32 mouse cellular contexts compared by ENCODE assay signal in genomic region chr17:80632846-80633245, GRCm38 (mm10). TPM values are rescaled to one million over a fixed set of nuclear protein-coding genes. Genes with fewer than 3 reads are reported as not detected.
A peak's percentile ranks its signal among the peaks of the same experiment; 100 is the strongest.
DNase-seq lines count a peak whose midpoint lies in the region; ATAC-seq and TF ChIP-seq lines count a peak whose summit lies in the region.
"Had no signal": no experiment of that assay in that cellular context is flagged by ENCODE, and none has a peak within 500 bp of the region (broad histone marks: within the 10 kb centered on the region; RNA-seq: fewer than 3 reads in every experiment).

No protein-coding gene starts in this region.

- H3K4me3 ChIP-seq in midbrain, embryonic 13.5 days (replicated peaks), result no peak overlapping the region
- H3K4me3 ChIP-seq in midbrain, embryonic 14.5 days (replicated peaks; ENCODE audit: low read depth, low read length), result no peak overlapping the region
- H3K4me3 ChIP-seq in ES-Bruce4 (ENCODE audit: low read depth, low read length), result no peak overlapping the region
- H3K4me3 ChIP-seq: erythroblast, embryonic 14.5 days; forebrain, embryonic 12.5 days; hindbrain, embryonic 12.5 days; intestine, embryonic 15.5 days; liver, embryonic 12.5 days; midbrain, embryonic 10.5 days; myocyte; neural tube, embryonic 12.5 days had no signal

- in situ Hi-C loops in Patski (cut with MboI; ENCODE audit: low pct_unique_long_range_greater_than_20kb), result no loop called here

- no peak overlapping the region for H3K9ac ChIP-seq in midbrain, embryonic 13.5 days (replicated peaks)
- H3K9ac ChIP-seq in midbrain, embryonic 14.5 days (replicated peaks; ENCODE audit: low read length), result no peak overlapping the region
- H3K9ac ChIP-seq in ES-Bruce4 (ENCODE audit: low read depth, poor library complexity, severe bottlenecking), result no peak overlapping the region
- H3K9ac ChIP-seq: forebrain, embryonic 12.5 days; forebrain, postnatal 0 days; hindbrain, embryonic 12.5 days; intestine, embryonic 15.5 days; liver, embryonic 12.5 days; liver, postnatal 0 days; neural tube, embryonic 12.5 days had no signal

- H3K36me3 ChIP-seq in midbrain, embryonic 13.5 days, result peaks cover 44% of the 10 kb centered on the region
- peaks cover 45% of the 10 kb centered on the region for H3K36me3 ChIP-seq in midbrain, embryonic 14.5 days (ENCODE audit: control insufficient read depth, insufficient read depth, low read length)
- H3K36me3 ChIP-seq in ES-Bruce4 (ENCODE audit: control insufficient read depth, insufficient read depth, low read length, poor library complexity, severe bottlenecking), result 0 out of 2 replicates have a peak, but pooled peaks cover 2% of the 10 kb centered on the region

- no peaks in the 10 kb centered on the region for H3K9me3 ChIP-seq in midbrain, embryonic 13.5 days
- no peaks in the 10 kb centered on the region for H3K9me3 ChIP-seq in midbrain, embryonic 14.5 days (ENCODE audit: control insufficient read depth, low read length)
- 0 out of 2 replicates have a peak, but pooled peaks cover 2% of the 10 kb centered on the region for H3K9me3 ChIP-seq in ES-Bruce4 (replicated peaks; ENCODE audit: control insufficient read depth, insufficient read depth, low read length, poor library complexity, severe bottlenecking)
- H3K9me3 ChIP-seq: forebrain, embryonic 12.5 days; hindbrain, embryonic 12.5 days; intestine, embryonic 15.5 days; liver, embryonic 12.5 days; midbrain, embryonic 10.5 days; neural tube, embryonic 12.5 days had no signal

- H3K4me2 ChIP-seq in midbrain, embryonic 13.5 days (replicated peaks), result no peak overlapping the region
- H3K4me2 ChIP-seq in midbrain, embryonic 14.5 days (ENCODE audit: low read length), result no peak overlapping the region
- H3K4me2 ChIP-seq: forebrain, embryonic 12.5 days; heart, embryonic 11.5 days; hindbrain, embryonic 12.5 days; intestine, embryonic 15.5 days; liver, embryonic 12.5 days; neural tube, embryonic 12.5 days had no signal

- TF ChIP-seq EP300 in ES-Bruce4 (IDR thresholded peaks at IDR 0.05; ENCODE audit: insufficient read depth, low read depth, low read length), result no peak

- peak; percentile 33 for TF ChIP-seq CTCF in ES-Bruce4 (IDR thresholded peaks at IDR 0.05; ENCODE audit: low read depth, low read length)
- peak; percentile 23 for TF ChIP-seq CTCF in Patski (IDR thresholded peaks at IDR 0.05)

- H3K27ac ChIP-seq in midbrain, embryonic 13.5 days, result no peak overlapping the region
- H3K27ac ChIP-seq in midbrain, embryonic 14.5 days (replicated peaks; ENCODE audit: low read depth, low read length), result no peak overlapping the region
- no peak overlapping the region for H3K27ac ChIP-seq in ES-Bruce4 (ENCODE audit: insufficient read depth, low read length)
- H3K27ac ChIP-seq: forebrain, embryonic 12.5 days; hindbrain, embryonic 12.5 days; hindbrain, postnatal 0 days; intestine, embryonic 15.5 days; liver, embryonic 12.5 days; midbrain, embryonic 10.5 days; neural tube, embryonic 12.5 days had no signal

- no peaks in the 10 kb centered on the region for H3K27me3 ChIP-seq in midbrain, embryonic 13.5 days
- no peaks in the 10 kb centered on the region for H3K27me3 ChIP-seq in midbrain, embryonic 14.5 days (ENCODE audit: control insufficient read depth, insufficient read depth, low read length)
- H3K27me3 ChIP-seq in ES-Bruce4 (ENCODE audit: control insufficient read depth, insufficient read depth, low read length, poor library complexity, severe bottlenecking) (no peaks in the 10 kb centered on the region), Patski (no peaks in the 10 kb centered on the region)
- H3K27me3 ChIP-seq: forebrain, embryonic 12.5 days; hindbrain, embryonic 12.5 days; intestine, embryonic 15.5 days; liver, embryonic 12.5 days; neural tube, embryonic 12.5 days had no signal

- CTCF ChIA-PET in Patski (lab: Charles Lee), result interaction anchor here (0.7 to 1.3 kb wide), 3 partner anchors 8 to 258 kb away, joined by 3 to 4 read pairs (median 3); no protein-coding TSS in a partner anchor

- ATAC-seq in midbrain, embryonic 13.5 days, result 0 out of 2 replicates have a peak, but pooled peaks have one; percentile 34
- no peak for ATAC-seq in midbrain, embryonic 14.5 days (ENCODE audit: low FRiP score, low TSS enrichment)
- no peak for ATAC-seq in Patski
- ATAC-seq: activated CD4-positive, CD25-positive, alpha-beta regulatory T cell, adult 4 months; forebrain, postnatal 0 days; hindbrain, postnatal 0 days; intestine, embryonic 15.5 days; liver, embryonic 12.5 days; liver, postnatal 0 days; lung, postnatal 0 days had no signal

- POLR2A ChIA-PET in Patski (lab: Charles Lee), result no interaction called here

- no peak for DNase-seq in midbrain, embryonic 14.5 days
- DNase-seq in Patski (ENCODE audit: low read depth, low spot score), result no peak
- DNase-seq in gastrocnemius, adult 8-10 months (ENCODE audit: low spot score in 2 of 2), result no peak
- DNase-seq in kidney, postnatal 14 days, result no peak
- DNase-seq in right cerebral cortex, postnatal 10 days (ENCODE audit: low spot score in 2 of 2), result no peak
- DNase-seq: adrenal gland, adult 2 months; adrenal gland, postnatal 36 days; cerebellum, adult 18-20 months; cerebellum, postnatal 14 days; forebrain, postnatal 0 days; gastrocnemius, postnatal 14 days; heart, postnatal 36 days; kidney, adult 9 months; kidney, postnatal 10 days; layer of hippocampus, postnatal 36 days; left cerebral cortex, postnatal 4 days; liver, postnatal 0 days; thymus, postnatal 25 days had no signal

- TF ChIP-seq POLR2A in ES-Bruce4 (IDR thresholded peaks at IDR 0.05; ENCODE audit: insufficient read depth, low read length), result no peak

- H3K4me1 ChIP-seq in midbrain, embryonic 13.5 days (replicated peaks), result 0 out of 2 replicates have a peak, but pooled peaks cover under 1% of the 10 kb centered on the region
- H3K4me1 ChIP-seq in midbrain, embryonic 14.5 days (ENCODE audit: control insufficient read depth, insufficient read depth, low read length), result no peaks in the 10 kb centered on the region
- peaks cover 3% of the 10 kb centered on the region for H3K4me1 ChIP-seq in ES-Bruce4 (ENCODE audit: control insufficient read depth, insufficient read depth, low read length)
- H3K4me1 ChIP-seq: forebrain, embryonic 12.5 days; hindbrain, embryonic 12.5 days; intestine, embryonic 15.5 days; liver, embryonic 12.5 days; midbrain, embryonic 10.5 days; neural tube, embryonic 12.5 days had no signal

- WGBS in midbrain, embryonic 13.5 days, result 96% methylated on average over 5 of the region's 5 CpGs
- 96% methylated on average over 5 of the region's 5 CpGs for WGBS in midbrain, embryonic 14.5 days

RNA-seq across cellular contexts. Expression of gene Cdkl4, which starts 55.2 kb away (rescaled TPM):
- polyA plus RNA-seq in midbrain, embryonic 13.5 days (2015; fragmentation: Nextera tagmentation; extraction: Ambion mirVana), result 1.8 and 2.9 TPM in 2 replicates
- 3.2 and 3.7 TPM in 2 replicates for polyA plus RNA-seq in midbrain, embryonic 14.5 days (2014; fragmentation: Nextera tagmentation; extraction: Ambion mirVana)
- 0.30 and 0.78 TPM in 2 replicates for polyA plus RNA-seq in ES-Bruce4 (2011; ENCODE audit: insufficient read depth, insufficient read length, low read depth, missing spikeins)
- 0.04 TPM for polyA plus RNA-seq in Patski (2021)
- under 1 TPM in 1 of 4 experiments, not detected in 3; 0.10 TPM for total RNA-seq in gastrocnemius, adult 8-10 months (2022)
- polyA plus RNA-seq: erythroblast, embryonic 14.5 days; heart, embryonic 11.5 days had no signal
